Mouse (Mus musculus): ENCODE measurements around the gene Mgat4c. TPM values are rescaled to one million over a fixed set of nuclear protein-coding genes. Genes with fewer than 3 reads are reported as not detected.

Gene Mgat4c
- polyA plus RNA-seq, 1 experiment from 2014 or later, result not detected

GRCm38 (mm10) chr10:101783161-101783744 lies 102.0 kb downstream of the Mgat4c start:
- ATAC-seq (no peak), DNase-seq (no peak)
- Histone ChIP-seq H3K27ac (ENCODE audit: low read depth) (no peak overlapping the region), H3K36me3 (replicated peaks; ENCODE audit: insufficient read depth, low read length) (no peaks in the 10 kb centered on the region), H3K9me3 (ENCODE audit: low read length) (no peaks in the 10 kb centered on the region), H3K4me2 (ENCODE audit: low read depth, low read length) (no peak overlapping the region), H3K4me1 (ENCODE audit: insufficient read depth) (no peaks in the 10 kb centered on the region), H3K4me3 (ENCODE audit: low read depth, low read length) (no peak overlapping the region), H3K27me3 (ENCODE audit: insufficient read depth, low read length) (no peaks in the 10 kb centered on the region), H3K9ac (replicated peaks) (no peak overlapping the region)
- no peak for TF ChIP-seq EP300 (IDR thresholded peaks at IDR 0.05; ENCODE audit: low read depth)
- no peak for TF ChIP-seq CTCF (IDR thresholded peaks at IDR 0.05; ENCODE audit: low read depth)
- WGBS (ENCODE audit: insufficient replicate concordance), result 66% methylated on average over 3 of the region's 3 CpGs

- H3K4me1 ChIP-seq (ENCODE audit: insufficient read depth), result no peaks in the 10 kb centered on the region
- no peak overlapping the region for H3K4me3 ChIP-seq (ENCODE audit: low read depth, low read length)
- H3K9ac ChIP-seq (replicated peaks), result no peak overlapping the region
- ATAC-seq, result no peak
- WGBS (ENCODE audit: insufficient replicate concordance), result 81% methylated on average over 1 of the region's 1 CpGs
- no peak overlapping the region for H3K27ac ChIP-seq (ENCODE audit: low read depth)
- no peaks in the 10 kb centered on the region for H3K27me3 ChIP-seq (ENCODE audit: insufficient read depth, low read length)
- TF ChIP-seq CTCF (IDR thresholded peaks at IDR 0.05; ENCODE audit: low read depth) (no peak), EP300 (IDR thresholded peaks at IDR 0.05; ENCODE audit: low read depth) (no peak)
- no peaks in the 10 kb centered on the region for H3K9me3 ChIP-seq (ENCODE audit: low read length)
- H3K4me2 ChIP-seq (ENCODE audit: low read depth, low read length), result no peak overlapping the region
- no peaks in the 10 kb centered on the region for H3K36me3 ChIP-seq (replicated peaks; ENCODE audit: insufficient read depth, low read length)
- DNase-seq, result no peak
Measured at GRCm38 (mm10) chr10:101795507-101795906, 114.2 kb downstream of the Mgat4c start.

- Histone ChIP-seq H3K36me3 (replicated peaks; ENCODE audit: insufficient read depth, low read length) (no peaks in the 10 kb centered on the region), H3K9me3 (ENCODE audit: low read length) (no peaks in the 10 kb centered on the region), H3K4me3 (ENCODE audit: low read depth, low read length) (no peak overlapping the region), H3K27ac (ENCODE audit: low read depth) (no peak overlapping the region), H3K27me3 (ENCODE audit: insufficient read depth, low read length) (no peaks in the 10 kb centered on the region), H3K4me2 (ENCODE audit: low read depth, low read length) (no peak overlapping the region), H3K4me1 (ENCODE audit: insufficient read depth) (no peaks in the 10 kb centered on the region), H3K9ac (replicated peaks) (no peak overlapping the region)
- no peak for DNase-seq
- ATAC-seq, result no peak
- TF ChIP-seq CTCF (IDR thresholded peaks at IDR 0.05; ENCODE audit: low read depth) (no peak), EP300 (IDR thresholded peaks at IDR 0.05; ENCODE audit: low read depth) (no peak)
- 58% methylated on average over 2 of the region's 2 CpGs for WGBS (ENCODE audit: insufficient replicate concordance)
Measured at GRCm38 (mm10) chr10:101798831-101799474, 117.7 kb downstream of the Mgat4c start.

DNA sequence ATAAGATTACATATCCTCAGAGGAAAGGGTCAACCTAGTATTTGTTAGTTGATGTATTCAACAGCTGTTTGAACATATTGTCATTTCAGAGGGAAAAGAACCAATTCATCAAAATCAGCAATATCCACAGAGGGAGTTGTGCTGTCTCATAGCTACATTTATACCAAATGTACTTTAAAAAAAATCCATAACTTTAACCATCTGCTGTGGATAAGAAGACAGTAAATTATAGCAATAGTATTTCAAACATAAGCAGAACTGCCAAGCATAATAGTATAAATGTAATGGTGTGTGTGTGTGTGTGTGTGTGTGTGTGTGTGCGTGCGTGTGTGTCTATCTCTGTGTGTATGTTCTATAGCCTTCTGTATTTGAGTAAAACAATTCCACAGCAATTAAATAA lies 127.5 kb downstream of the Mgat4c start:
- Histone ChIP-seq H3K4me3 (ENCODE audit: low read depth, low read length) (no peak overlapping the region), H3K9ac (replicated peaks) (no peak overlapping the region), H3K4me1 (ENCODE audit: insufficient read depth) (no peaks in the 10 kb centered on the region), H3K27me3 (ENCODE audit: insufficient read depth, low read length) (no peaks in the 10 kb centered on the region), H3K4me2 (ENCODE audit: low read depth, low read length) (no peak overlapping the region), H3K36me3 (replicated peaks; ENCODE audit: insufficient read depth, low read length) (no peaks in the 10 kb centered on the region), H3K9me3 (ENCODE audit: low read length) (no peaks in the 10 kb centered on the region), H3K27ac (ENCODE audit: low read depth) (no peak overlapping the region)
- WGBS (ENCODE audit: insufficient replicate concordance), result 90% methylated on average over 2 of the region's 2 CpGs
- no peak for DNase-seq
- no peak for ATAC-seq
- TF ChIP-seq EP300 (IDR thresholded peaks at IDR 0.05; ENCODE audit: low read depth) (no peak), CTCF (IDR thresholded peaks at IDR 0.05; ENCODE audit: low read depth) (no peak)

GRCm38 (mm10) chr10:101816902-101817301 lies 135.6 kb downstream of the Mgat4c start:
- TF ChIP-seq CTCF (IDR thresholded peaks at IDR 0.05; ENCODE audit: low read depth) (no peak), EP300 (IDR thresholded peaks at IDR 0.05; ENCODE audit: low read depth) (no peak)
- Histone ChIP-seq H3K9ac (replicated peaks) (no peak overlapping the region), H3K27me3 (ENCODE audit: insufficient read depth, low read length) (no peaks in the 10 kb centered on the region), H3K9me3 (ENCODE audit: low read length) (no peaks in the 10 kb centered on the region), H3K36me3 (replicated peaks; ENCODE audit: insufficient read depth, low read length) (no peaks in the 10 kb centered on the region), H3K4me1 (ENCODE audit: insufficient read depth) (no peaks in the 10 kb centered on the region), H3K4me3 (ENCODE audit: low read depth, low read length) (no peak overlapping the region), H3K27ac (ENCODE audit: low read depth) (no peak overlapping the region), H3K4me2 (ENCODE audit: low read depth, low read length) (no peak overlapping the region)
- 75% methylated on average over 5 of the region's 5 CpGs for WGBS (ENCODE audit: insufficient replicate concordance)
- ATAC-seq (no peak), DNase-seq (no peak)

- no peak for ATAC-seq
- H3K4me1 ChIP-seq (ENCODE audit: insufficient read depth), result no peaks in the 10 kb centered on the region
- no peak overlapping the region for H3K4me2 ChIP-seq (ENCODE audit: low read depth, low read length)
- TF ChIP-seq EP300 (IDR thresholded peaks at IDR 0.05; ENCODE audit: low read depth) (no peak), CTCF (IDR thresholded peaks at IDR 0.05; ENCODE audit: low read depth) (no peak)
- no peak overlapping the region for H3K9ac ChIP-seq (replicated peaks)
- WGBS (ENCODE audit: insufficient replicate concordance), result 72% methylated on average over 2 of the region's 2 CpGs
- H3K36me3 ChIP-seq (replicated peaks; ENCODE audit: insufficient read depth, low read length), result no peaks in the 10 kb centered on the region
- no peak overlapping the region for H3K27ac ChIP-seq (ENCODE audit: low read depth)
- H3K27me3 ChIP-seq (ENCODE audit: insufficient read depth, low read length), result no peaks in the 10 kb centered on the region
- H3K9me3 ChIP-seq (ENCODE audit: low read length), result no peaks in the 10 kb centered on the region
- DNase-seq, result no peak
- H3K4me3 ChIP-seq (ENCODE audit: low read depth, low read length), result no peak overlapping the region
Measured at GRCm38 (mm10) chr10:101827944-101828343, 146.7 kb downstream of the Mgat4c start.

All from liver, postnatal 0 days (tissue).